Mouse (Mus musculus): ENCODE measurements around the gene Ccdc88c.

GRCm38 (mm10) chr12:101016412-101016928 is 12.4 kb downstream of the Ccdc88c start:
- TF ChIP-seq CTCF (IDR thresholded peaks at IDR 0.05; ENCODE audit: control insufficient read depth, insufficient read depth, insufficient read length) (no peak), CEBPB (IDR thresholded peaks at IDR 0.05; ENCODE audit: low read depth) (no peak), FOSL1 (IDR thresholded peaks at IDR 0.05; ENCODE audit: insufficient read depth, low read length, poor library complexity, severe bottlenecking) (no peak), MYOD1 (IDR thresholded peaks at IDR 0.05; ENCODE audit: control insufficient read depth, insufficient read length, low read depth) (no peak), MAX (IDR thresholded peaks at IDR 0.05) (no peak), USF1 (IDR thresholded peaks at IDR 0.05; ENCODE audit: low read depth) (no peak)

All from C2C12 (cell line).